Mouse (Mus musculus) heart, embryonic 15.5 days (tissue): ENCODE results near the gene Trim56. TPM values are rescaled to one million over a fixed set of nuclear protein-coding genes. Genes with fewer than 3 reads are reported as not detected.

ENCODE experiments used
- ATAC-seq: fragments of 200-750 bp; cut with Nextera tagmentation; replicated peaks from 2 replicates; pipeline ENCODE4 v1.8.0; 2017; ENCODE audit warnings: low read depth, moderate TSS enrichment; ENCODE audit not compliant: insufficient number of reproducible peaks, insufficient read depth, low FRiP score
- H3K27ac ChIP-seq: fragments of 300-500 bp; sonication (generic); 2 replicates; pipeline ENCODE4 v1.5.1; 2015; ENCODE audit warnings: mild to moderate bottlenecking, inconsistent platforms
- H3K27me3 ChIP-seq: fragments of 300-500 bp; sonication (generic); 2 replicates; pipeline ENCODE4 v1.6.1; 2015; ENCODE audit warnings: inconsistent platforms
- H3K36me3 ChIP-seq: fragments of 300-500 bp; sonication (generic); 2 replicates; pipeline ENCODE4 v1.6.1; 2015; ENCODE audit warnings: mild to moderate bottlenecking, inconsistent platforms
- H3K4me1 ChIP-seq: fragments of 300-500 bp; sonication (generic); replicated peaks from 2 replicates; pipeline ENCODE4 v1.6.1; 2015; ENCODE audit warnings: inconsistent platforms
- H3K4me2 ChIP-seq: fragments of 300-500 bp; sonication (generic); 2 replicates; pipeline ENCODE4 v1.6.1; 2015; ENCODE audit warnings: inconsistent platforms, mild to moderate bottlenecking, moderate library complexity
- H3K4me3 ChIP-seq: fragments of 300-500 bp; sonication (generic); 2 replicates; pipeline ENCODE4 v1.5.1; 2015; ENCODE audit warnings: mild to moderate bottlenecking, inconsistent platforms
- H3K9ac ChIP-seq: fragments of 300-500 bp; sonication (generic); 2 replicates; pipeline ENCODE4 v1.6.1; 2015; ENCODE audit warnings: mild to moderate bottlenecking, inconsistent platforms
- H3K9me3 ChIP-seq: fragments of 300-500 bp; sonication (generic); replicated peaks from 2 replicates; pipeline ENCODE4 v1.6.1; 2016; ENCODE audit warnings: inconsistent platforms
- WGBS: fragments of 180-500 bp; shearing (Covaris S2); methylation state at CpG from one replicate; pipeline ENCODE4 v1.1.7; 2015; ENCODE audit warnings: mixed read lengths; 5-methylcytosine and 5-hydroxymethylcytosine counted together
- polyA plus RNA-seq: library from polyadenylated mRNA; unstranded; fragments of >200 nt; fragmentation: Nextera tagmentation; extraction: Ambion mirVana; gene quantifications from 2 replicates; pipeline ENCODE4 v1.2.1, GENCODE M21; 2015

Trim56 gene
- polyA plus RNA-seq, 1 experiment from 2014 or later: 6.5 TPM

DNA sequence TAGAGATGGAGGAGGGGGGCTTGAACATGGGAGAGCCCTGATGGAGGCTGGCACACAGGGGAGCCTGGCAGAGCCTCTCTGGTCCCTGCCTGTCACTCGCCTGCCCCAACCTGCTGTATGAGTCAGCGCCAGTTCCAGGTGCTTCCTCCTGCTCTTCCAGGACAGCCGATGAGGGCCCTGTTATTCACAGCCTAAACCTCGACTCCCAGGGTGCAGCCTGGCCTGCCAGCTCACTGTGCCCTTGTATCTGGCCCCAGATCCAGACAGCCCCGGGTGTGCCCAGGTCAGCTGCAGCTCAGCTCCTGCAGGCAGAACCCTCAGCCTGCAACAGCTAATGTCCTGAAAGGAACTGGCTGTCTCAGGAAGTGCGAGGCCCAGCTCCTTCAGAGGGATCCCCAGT is 24.4 kb downstream of the Trim56 start:
- no peak for ATAC-seq
- Histone ChIP-seq H3K9me3 (no peaks in the 10 kb centered on the region), H3K27ac (no peak overlapping the region), H3K4me2 (no peak overlapping the region), H3K9ac (no peak overlapping the region), H3K4me3 (no peak overlapping the region), H3K4me1 (peaks cover 17% of the 10 kb centered on the region), H3K36me3 (no peaks in the 10 kb centered on the region), H3K27me3 (no peaks in the 10 kb centered on the region)
- WGBS: 58% methylated on average over 6 of the region's 6 CpGs

- H3K9ac ChIP-seq: no peak overlapping the region
- H3K27me3 ChIP-seq: no peaks in the 10 kb centered on the region
- no peaks in the 10 kb centered on the region for H3K36me3 ChIP-seq
- no peak for ATAC-seq
- no peak overlapping the region for H3K4me2 ChIP-seq
- H3K9me3 ChIP-seq: no peaks in the 10 kb centered on the region
- H3K4me3 ChIP-seq: no peak overlapping the region
- H3K4me1 ChIP-seq: peaks cover 14% of the 10 kb centered on the region
- 60% methylated on average over 10 of the region's 10 CpGs for WGBS
- H3K27ac ChIP-seq: no peak overlapping the region
Measured at GRCm38 (mm10) chr5:137090870-137091269, 25.1 kb downstream of the Trim56 start.

GRCm38 (mm10) chr5:137087410-137087809 is 28.6 kb downstream of the Trim56 start:
- 0 out of 2 replicates have a peak overlapping the region, but pooled peaks have one; percentile 43 for H3K27ac ChIP-seq
- no peak overlapping the region for H3K9ac ChIP-seq
- ATAC-seq: peak; percentile 51
- no peaks in the 10 kb centered on the region for H3K36me3 ChIP-seq
- 62% methylated on average over 8 of the region's 8 CpGs for WGBS
- H3K4me3 ChIP-seq: no peak overlapping the region
- H3K4me2 ChIP-seq: no peak overlapping the region
- H3K27me3 ChIP-seq: no peaks in the 10 kb centered on the region
- H3K9me3 ChIP-seq: no peaks in the 10 kb centered on the region
- H3K4me1 ChIP-seq: 0 out of 2 replicates have a peak, but pooled peaks cover 3% of the 10 kb centered on the region

GRCm38 (mm10) chr5:137085731-137086130 is 30.3 kb downstream of the Trim56 start:
- WGBS: 81% methylated on average over 3 of the region's 3 CpGs
- Histone ChIP-seq H3K36me3 (no peaks in the 10 kb centered on the region), H3K9me3 (no peaks in the 10 kb centered on the region), H3K4me1 (0 out of 2 replicates have a peak, but pooled peaks cover under 1% of the 10 kb centered on the region), H3K9ac (no peak overlapping the region), H3K27ac (no peak overlapping the region), H3K27me3 (no peaks in the 10 kb centered on the region), H3K4me2 (no peak overlapping the region), H3K4me3 (no peak overlapping the region)
- no peak for ATAC-seq

- Histone ChIP-seq H3K27me3 (no peaks in the 10 kb centered on the region), H3K36me3 (no peaks in the 10 kb centered on the region), H3K27ac (no peak overlapping the region), H3K9me3 (no peaks in the 10 kb centered on the region), H3K4me3 (no peak overlapping the region), H3K4me1 (peaks cover 3% of the 10 kb centered on the region), H3K9ac (no peak overlapping the region), H3K4me2 (no peak overlapping the region)
- 75% methylated on average over 6 of the region's 6 CpGs for WGBS
- no peak for ATAC-seq
Measured at GRCm38 (mm10) chr5:137085021-137085420, 31.0 kb downstream of the Trim56 start.

GRCm38 (mm10) chr5:137083051-137083450 is 33.0 kb downstream of the Trim56 start:
- no peak for ATAC-seq
- Histone ChIP-seq H3K4me3 (no peak overlapping the region), H3K9me3 (no peaks in the 10 kb centered on the region), H3K27ac (no peak overlapping the region), H3K4me2 (no peak overlapping the region), H3K36me3 (no peaks in the 10 kb centered on the region), H3K27me3 (no peaks in the 10 kb centered on the region), H3K4me1 (peaks cover 19% of the 10 kb centered on the region), H3K9ac (no peak overlapping the region)
- WGBS: 84% methylated on average over 4 of the region's 4 CpGs

GRCm38 (mm10) chr5:137079849-137080248 is 36.2 kb downstream of the Trim56 start:
- 35% methylated on average over 5 of the region's 5 CpGs for WGBS
- Histone ChIP-seq H3K27ac (peak overlapping the region; percentile 66; the same call in 1 of the 2 replicates), H3K9me3 (no peaks in the 10 kb centered on the region), H3K4me2 (no peak overlapping the region), H3K27me3 (no peaks in the 10 kb centered on the region), H3K4me3 (no peak overlapping the region), H3K4me1 (peaks cover 47% of the 10 kb centered on the region), H3K36me3 (no peaks in the 10 kb centered on the region), H3K9ac (no peak overlapping the region)
- no peak for ATAC-seq

DNA sequence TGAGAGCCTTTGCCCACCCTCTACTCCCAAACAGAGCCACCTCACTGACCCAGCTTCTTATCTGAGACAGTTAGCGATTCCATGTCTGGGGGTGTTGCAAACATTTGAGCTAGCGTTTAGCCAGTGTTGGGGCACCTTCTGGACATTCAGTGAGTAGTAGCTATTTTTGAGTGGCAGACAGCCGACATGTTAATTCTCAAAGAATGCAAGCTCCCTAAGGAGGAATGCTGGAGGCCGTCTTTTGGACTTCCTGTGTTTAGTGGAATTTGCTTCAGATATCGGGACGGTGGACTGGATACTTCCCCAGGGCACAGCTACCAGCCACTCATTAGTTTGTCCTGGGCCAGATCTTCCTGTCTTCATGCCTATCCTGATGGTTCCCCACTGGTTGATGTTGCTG is 37.4 kb downstream of the Trim56 start:
- Histone ChIP-seq H3K4me3 (no peak overlapping the region), H3K9ac (no peak overlapping the region), H3K27me3 (no peaks in the 10 kb centered on the region), H3K27ac (peak overlapping the region; percentile 66), H3K4me2 (no peak overlapping the region), H3K36me3 (no peaks in the 10 kb centered on the region), H3K9me3 (no peaks in the 10 kb centered on the region), H3K4me1 (peaks cover 54% of the 10 kb centered on the region)
- 16% methylated on average over 6 of the region's 6 CpGs for WGBS
- no peak for ATAC-seq

DNA sequence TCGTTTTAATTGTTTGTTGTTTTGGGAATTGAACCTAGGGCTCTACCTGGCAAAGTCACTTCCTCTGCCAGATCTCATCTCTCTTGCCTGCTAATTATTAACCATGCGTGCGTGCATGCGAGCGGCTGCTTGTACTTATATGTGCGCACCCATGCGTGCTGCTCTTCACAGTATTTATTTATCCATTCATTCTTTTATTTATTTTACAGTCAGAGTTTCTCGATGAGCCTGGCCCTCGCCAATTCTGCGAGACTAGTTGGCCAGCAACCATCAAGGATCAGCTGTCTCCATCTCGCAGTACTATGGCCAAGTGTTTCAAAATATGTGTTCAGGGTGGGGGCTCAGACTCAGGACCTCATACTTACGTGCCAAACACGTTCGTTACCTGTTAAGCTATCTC is 38.0 kb downstream of the Trim56 start:
- Histone ChIP-seq H3K36me3 (no peaks in the 10 kb centered on the region), H3K4me2 (no peak overlapping the region), H3K9ac (no peak overlapping the region), H3K27me3 (no peaks in the 10 kb centered on the region), H3K4me3 (no peak overlapping the region), H3K9me3 (no peaks in the 10 kb centered on the region), H3K4me1 (peaks cover 57% of the 10 kb centered on the region), H3K27ac (peak overlapping the region; percentile 66)
- no peak for ATAC-seq
- 78% methylated on average over 14 of the region's 14 CpGs for WGBS

GRCm38 (mm10) chr5:137077187-137077586 is 38.8 kb downstream of the Trim56 start:
- no peak for ATAC-seq
- Histone ChIP-seq H3K4me1 (peaks cover 65% of the 10 kb centered on the region), H3K9me3 (no peaks in the 10 kb centered on the region)

DNA sequence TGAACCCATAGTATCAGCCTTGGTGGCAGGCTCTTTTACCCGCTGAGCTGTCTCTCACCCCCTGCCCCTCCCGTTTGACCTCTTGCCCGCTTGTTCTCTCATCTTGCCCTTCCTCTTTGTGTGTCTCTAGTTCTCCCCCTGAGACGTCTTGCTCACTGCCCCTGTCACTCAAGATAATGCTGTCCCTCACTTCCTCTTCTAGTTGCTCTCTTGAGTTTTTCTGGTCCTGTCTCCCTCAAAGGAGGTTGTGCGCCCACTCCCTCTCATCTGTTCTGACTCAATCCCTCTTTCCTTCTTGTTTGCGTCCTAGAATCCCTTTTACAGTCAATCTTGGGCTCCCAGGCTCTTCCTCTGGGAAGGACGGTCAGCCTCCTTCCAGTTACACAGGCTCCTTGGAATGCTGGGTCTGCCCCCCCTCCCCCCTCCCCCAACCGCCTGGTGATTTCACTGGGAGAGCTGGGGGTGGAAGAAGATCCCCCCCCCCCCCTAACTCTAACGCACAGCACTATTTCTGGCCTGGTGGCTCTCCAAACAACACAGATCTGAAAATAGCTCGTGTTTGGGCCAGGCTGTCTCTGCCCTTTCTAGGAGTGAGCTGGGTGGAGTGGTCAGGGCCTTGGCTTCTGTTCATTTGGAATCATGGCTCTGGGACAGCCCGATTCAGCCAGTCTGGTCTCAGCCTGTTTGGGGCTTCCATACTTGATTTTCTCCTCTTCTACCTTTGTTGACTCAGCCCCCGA is 39.6 kb downstream of the Trim56 start:
- Histone ChIP-seq H3K36me3 (no peaks in the 10 kb centered on the region), H3K9me3 (no peaks in the 10 kb centered on the region), H3K9ac (no peak overlapping the region), H3K4me2 (peak overlapping the region; percentile 31; the same call in 1 of the 2 replicates), H3K4me3 (no peak overlapping the region), H3K27me3 (no peaks in the 10 kb centered on the region), H3K4me1 (peaks cover 74% of the 10 kb centered on the region), H3K27ac (peak overlapping the region; percentile 93)
- peak; percentile 51 for ATAC-seq
- WGBS: 17% methylated on average over 12 of the region's 12 CpGs

More at GRCm38 (mm10) chr5:137077187-137077586, 38.8 kb downstream of the Trim56 start:
- Histone ChIP-seq H3K4me2 (no peak overlapping the region), H3K27me3 (no peaks in the 10 kb centered on the region), H3K36me3 (no peaks in the 10 kb centered on the region), H3K27ac (peak overlapping the region; percentile 93), H3K9ac (no peak overlapping the region), H3K4me3 (no peak overlapping the region)
- 76% methylated on average over 7 of the region's 7 CpGs for WGBS

DNA sequence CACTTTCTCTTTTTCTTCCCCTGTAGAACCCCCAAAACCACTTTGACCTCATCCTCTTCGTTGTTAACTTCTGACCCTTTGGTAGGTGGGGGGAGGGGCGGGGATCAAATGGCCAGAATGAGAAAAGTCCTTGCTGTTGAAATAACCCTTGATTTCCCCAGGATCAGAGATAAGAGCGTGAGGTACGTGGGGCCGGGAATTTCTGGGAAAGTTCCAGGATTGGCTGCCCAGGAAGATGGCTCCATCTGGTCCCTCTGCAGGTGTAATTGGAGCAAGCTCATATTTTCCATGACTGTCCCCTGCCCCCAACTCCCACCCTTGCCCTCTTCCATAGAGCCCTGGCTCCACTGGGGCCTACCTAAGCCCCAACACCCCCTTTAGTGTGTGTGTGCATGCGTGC is 40.3 kb downstream of the Trim56 start:
- ATAC-seq: no peak
- H3K9me3 ChIP-seq: no peaks in the 10 kb centered on the region
- peak overlapping the region; percentile 93 for H3K27ac ChIP-seq
- WGBS: 46% methylated on average over 6 of the region's 6 CpGs
- no peak overlapping the region for H3K9ac ChIP-seq
- H3K4me2 ChIP-seq: no peak overlapping the region
- no peaks in the 10 kb centered on the region for H3K27me3 ChIP-seq
- H3K36me3 ChIP-seq: no peaks in the 10 kb centered on the region
- H3K4me3 ChIP-seq: no peak overlapping the region
- peaks cover 73% of the 10 kb centered on the region for H3K4me1 ChIP-seq
